Mouse (Mus musculus) spleen, postnatal 14 days (tissue): ENCODE data around the gene Tspan17.

ENCODE experiments used
- DNase-seq, 2 experiments: peaks; one replicate each; pipeline ENCODE4 v3.0.0; 2021 to 2022; ENCODE audit warnings: low spot score in 2 of 2

The Tspan17 gene

GRCm38 (mm10) chr13:54788740-54789560, at the start of gene Tspan17:
TSS of gene Tspan17 (plus strand) at chr13:54789377.
- peak; percentile 66 to 79 for DNase-seq

- no peak for DNase-seq
Observed at GRCm38 (mm10) chr13:54746110-54746509, 43.1 kb upstream of the Tspan17 start.

- DNase-seq = no peak
Observed at GRCm38 (mm10) chr13:54746896-54747295, 42.3 kb upstream of the Tspan17 start.

GRCm38 (mm10) chr13:54748190-54748589, 41.0 kb upstream of the Tspan17 start:
- no peak for DNase-seq

- no peak for DNase-seq
Observed at GRCm38 (mm10) chr13:54748721-54749060, 40.5 kb upstream of the Tspan17 start.

DNA sequence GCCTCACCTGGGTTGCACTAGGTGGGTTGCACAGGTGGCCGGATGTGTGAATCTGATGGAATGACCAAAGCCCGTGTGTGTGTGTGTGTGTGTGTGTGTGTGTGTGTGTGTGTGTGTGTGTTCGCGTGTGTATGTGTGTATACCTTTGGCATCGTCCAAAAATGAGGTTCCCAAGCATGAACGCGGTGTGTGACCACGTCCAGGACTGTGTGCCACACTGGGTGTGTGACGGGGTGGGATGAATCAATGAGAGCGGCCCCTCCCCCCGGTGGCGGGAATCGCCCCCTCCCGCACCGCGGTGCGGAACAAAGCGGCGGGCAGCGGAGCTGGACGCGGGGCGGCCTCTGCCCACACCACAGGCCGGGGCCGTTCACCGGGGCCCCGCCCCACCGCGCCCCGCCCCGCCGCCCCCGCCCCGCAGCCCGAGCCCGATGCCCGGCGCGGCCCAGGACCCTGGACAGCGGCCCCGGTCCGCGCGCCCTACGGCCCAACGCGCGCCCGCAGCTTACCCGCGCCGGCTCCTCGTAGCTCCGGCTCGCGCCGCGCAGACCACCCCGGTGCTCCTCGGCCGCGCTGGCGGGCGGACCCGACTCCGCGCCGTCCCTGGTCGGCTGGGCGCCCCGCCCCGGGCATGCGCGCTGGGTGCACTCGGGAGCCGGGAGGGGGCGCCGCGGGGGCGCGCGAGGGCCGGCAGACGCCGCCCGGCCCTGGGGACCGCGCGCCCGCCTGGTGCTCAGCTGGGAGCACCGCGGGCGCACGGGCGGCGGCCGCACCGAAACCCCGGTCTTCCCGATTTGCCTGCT, 39.9 kb upstream of the Tspan17 start:
- DNase-seq = no peak

DNA sequence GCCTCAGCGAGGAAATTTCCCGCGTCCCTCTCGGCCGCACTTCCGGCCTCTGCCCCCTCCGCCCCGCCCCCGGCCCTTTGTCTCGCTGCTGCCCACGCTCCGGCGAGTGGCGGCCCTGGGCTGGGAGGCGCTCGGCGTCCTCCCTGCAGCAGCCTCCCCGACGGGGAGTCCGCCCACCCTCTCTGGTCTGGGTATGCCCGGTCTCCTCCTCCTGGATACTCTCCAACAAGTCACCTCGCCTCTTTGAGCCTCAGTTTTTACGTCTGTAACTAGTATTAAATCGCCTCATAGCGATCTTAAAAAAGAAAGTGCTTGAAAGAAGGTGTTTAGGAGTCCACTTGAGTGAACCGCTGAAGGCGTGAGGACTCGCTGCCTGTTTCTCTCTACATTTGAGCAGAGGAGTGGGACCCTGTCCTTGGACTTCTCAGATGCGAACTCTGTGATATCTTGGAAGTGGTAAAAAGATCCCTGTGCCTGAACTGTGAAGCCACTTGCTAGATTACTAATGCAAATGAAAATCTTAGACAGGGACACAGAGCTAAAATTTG, 39.2 kb upstream of the Tspan17 start, which contains the start of gene Gprin1:
Gprin1 (minus strand) TSS at position 11 of the 548 bp plus-strand sequence.
- DNase-seq = no peak

DNA sequence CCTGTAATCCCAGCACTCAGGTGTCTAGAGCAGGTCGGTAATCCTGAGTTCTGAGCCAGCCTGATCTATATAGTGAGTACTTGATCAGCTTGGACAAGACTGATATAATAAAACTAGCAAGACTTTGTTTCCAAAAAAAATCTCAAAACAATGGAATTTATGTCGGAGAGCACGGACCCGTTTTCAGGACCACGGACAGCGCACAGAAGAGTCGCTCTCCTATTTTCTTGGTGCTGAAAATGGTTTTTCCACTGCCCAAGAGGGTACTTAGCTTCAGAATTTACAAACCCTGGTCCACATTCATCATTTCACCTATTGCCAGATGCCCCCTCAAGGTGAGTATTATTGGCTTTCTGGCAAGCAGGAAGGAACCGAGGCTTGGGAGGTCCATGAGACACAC, 38.5 kb upstream of the Tspan17 start:
- no peak for DNase-seq

- no peak for DNase-seq
Observed at GRCm38 (mm10) chr13:54752656-54753055, 36.5 kb upstream of the Tspan17 start.

- no peak for DNase-seq
Observed at GRCm38 (mm10) chr13:54753733-54754132, 35.4 kb upstream of the Tspan17 start.

GRCm38 (mm10) chr13:54754169-54755080, 34.8 kb upstream of the Tspan17 start:
- DNase-seq = no peak

DNA sequence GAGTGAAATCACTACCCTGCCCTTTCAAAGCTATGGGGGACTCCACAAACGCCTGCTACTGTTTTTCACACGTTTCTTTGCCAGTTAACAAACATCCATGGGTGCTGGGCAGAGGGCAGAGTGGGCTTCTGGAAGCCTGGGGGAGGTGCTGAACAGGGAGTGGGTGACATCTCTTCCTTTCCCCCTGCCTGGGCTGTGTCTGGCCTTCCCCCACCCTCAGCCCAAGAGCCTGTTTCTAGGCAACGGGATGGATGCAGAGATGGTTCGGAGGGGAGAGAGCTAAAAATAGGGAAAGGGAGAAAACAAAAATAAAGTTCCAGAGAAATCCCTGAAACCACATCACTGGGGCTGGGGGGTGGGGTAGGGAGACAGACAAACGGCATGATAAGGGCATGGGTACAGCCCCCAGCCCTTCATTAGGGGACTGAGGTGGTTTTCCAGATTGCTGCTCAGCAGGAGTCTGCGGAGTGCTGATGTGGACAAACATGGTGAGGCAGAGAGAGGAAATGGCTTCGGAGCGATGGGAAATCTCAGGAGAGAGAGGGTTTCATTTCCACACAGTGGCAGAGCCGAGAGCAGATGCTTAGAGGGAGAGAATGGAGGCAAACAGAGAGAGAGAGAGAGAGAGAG, 33.9 kb upstream of the Tspan17 start:
- no peak for DNase-seq

DNA sequence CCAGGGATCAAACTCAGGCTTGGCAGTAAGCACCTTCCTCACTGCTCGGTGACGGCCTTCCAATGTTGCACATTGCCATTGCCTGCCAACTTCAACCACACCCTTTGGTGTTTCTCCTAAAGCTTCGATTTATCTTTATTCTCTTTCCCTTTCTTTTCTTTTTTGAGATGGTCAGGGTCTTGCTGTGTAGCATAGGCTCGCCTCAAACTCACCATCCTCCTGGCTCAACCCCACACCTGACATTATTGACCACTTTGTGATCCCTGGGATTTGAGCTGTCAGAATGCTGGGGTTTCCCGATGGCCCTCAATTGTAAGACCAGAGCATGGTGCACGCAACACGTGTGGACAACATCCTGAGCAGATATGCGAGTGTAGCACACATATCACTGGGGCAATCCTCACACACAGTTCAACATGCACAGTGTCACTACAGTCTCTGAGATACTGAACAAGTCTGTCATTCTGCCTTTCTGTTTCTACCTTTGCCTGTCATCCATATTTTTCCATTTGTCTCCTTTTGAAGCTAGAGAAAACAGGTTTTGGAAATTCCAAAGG, 32.9 kb upstream of the Tspan17 start:
- no peak for DNase-seq

GRCm38 (mm10) chr13:54757093-54757830, 31.9 kb upstream of the Tspan17 start:
- no peak for DNase-seq

GRCm38 (mm10) chr13:54758045-54758755, 31.0 kb upstream of the Tspan17 start:
- DNase-seq = peak in 1 of 2 experiments; percentile 19

DNA sequence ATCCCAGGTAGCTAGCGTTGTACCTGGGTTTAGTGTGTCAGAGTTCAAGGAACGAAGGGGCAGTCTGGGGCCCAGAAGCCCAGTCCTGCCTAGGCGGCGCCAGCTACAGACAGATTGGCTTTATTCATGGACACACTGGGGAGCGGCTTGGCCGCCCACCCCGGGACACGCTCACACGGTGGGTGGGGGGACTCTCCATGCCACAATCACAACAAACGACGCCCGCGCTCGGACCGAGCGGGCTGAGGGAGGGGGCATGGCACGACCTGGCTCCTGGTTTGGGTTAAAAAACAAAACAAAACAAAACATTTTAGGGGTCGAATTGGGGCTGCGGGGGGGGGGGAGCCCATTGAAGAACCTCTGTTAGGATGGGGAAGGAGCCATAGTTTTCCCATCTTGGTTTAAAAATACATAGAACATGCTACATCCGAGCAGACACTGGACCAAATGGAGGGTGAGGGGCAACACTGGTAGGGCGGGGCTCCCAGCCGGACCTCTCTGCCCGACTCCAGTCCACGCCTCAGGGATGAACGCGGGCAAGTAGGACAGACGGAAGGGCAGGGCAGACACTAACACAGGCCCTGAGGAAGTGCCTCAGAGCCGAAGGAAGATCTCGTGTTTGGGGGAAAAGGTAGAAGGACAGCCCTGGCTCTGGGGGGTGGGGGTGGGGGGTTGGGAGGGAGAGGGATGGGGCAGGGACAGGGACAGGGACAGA, 30.3 kb upstream of the Tspan17 start:
- DNase-seq = no peak

DNA sequence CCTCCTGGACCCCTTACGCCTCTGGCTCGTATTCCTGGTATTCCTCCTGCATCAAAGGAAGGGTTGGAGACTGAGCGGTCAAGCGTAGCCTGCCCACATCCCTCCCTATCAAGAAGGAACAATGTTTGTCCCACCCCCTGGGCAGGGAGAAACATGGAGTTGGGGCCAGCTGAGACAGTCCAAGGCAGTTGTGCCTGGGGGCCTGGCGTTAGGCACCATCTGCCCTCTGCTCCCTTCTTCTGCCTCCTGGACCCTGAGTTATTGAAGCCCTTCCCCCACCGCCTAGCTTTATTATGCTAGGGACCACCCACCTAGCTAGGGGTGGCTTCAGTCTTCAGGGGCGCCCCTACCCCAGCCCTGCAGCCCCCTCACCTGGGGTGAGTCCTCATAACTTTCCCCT, 29.7 kb upstream of the Tspan17 start:
- DNase-seq = no peak

GRCm38 (mm10) chr13:54760164-54760795, 28.9 kb upstream of the Tspan17 start:
- DNase-seq = no peak
